Mouse (Mus musculus): ENCODE results near the gene Olig2. TPM values are rescaled to one million over a fixed set of nuclear protein-coding genes. Genes with fewer than 3 reads are reported as not detected.
"Not testable (repeated sequence)": the region's sequence is repeated elsewhere in the genome, so short reads cannot be mapped to it uniquely, and the experiment has no call there.

Olig2 gene
- polyA plus RNA-seq, 1 experiment from 2014 or later, result not detected

DNA sequence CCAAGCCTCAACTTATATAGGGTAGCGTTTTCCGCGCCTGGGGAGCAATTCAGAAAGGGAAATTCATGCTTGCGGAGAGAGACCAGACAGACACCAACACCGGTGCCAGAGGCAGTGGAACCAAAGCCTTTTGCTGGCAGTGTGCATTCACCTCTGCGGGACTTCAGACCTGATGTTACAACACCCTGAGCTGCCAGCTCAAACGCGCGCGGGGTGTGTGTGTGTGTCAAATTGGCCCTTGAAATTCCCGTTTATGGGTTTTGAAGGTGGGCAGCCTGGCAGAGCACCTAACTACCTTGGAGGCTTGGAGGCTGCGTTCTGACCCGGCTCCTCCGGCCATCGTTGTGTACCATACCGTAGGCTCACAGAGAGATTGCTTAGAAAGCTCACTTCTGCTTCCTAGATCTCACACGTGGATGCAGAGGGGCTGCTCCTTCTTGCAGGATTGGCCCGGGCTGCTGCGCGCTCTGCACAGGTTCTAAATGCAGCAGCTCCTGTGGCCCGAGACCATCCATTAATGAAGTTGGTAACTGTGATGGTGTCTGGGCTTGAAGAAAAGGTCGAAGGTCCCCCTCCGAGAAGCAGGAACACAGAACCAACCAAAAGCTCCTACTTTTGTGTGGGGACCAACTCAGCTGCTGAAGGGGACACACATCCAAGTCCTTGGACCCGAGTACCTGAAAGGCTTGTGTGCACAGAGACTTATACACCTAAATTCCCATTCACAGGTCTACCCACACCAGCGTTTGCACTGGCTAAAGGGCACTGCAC is 7.4 kb downstream of the Olig2 start:
- H3K4me3 ChIP-seq (ENCODE audit: inconsistent target), result no peak overlapping the region
- no peak overlapping the region for H3K27ac ChIP-seq
- no peaks in the 10 kb centered on the region for H3K36me3 ChIP-seq (ENCODE audit: inconsistent target)
- no peaks in the 10 kb centered on the region for H3K79me2 ChIP-seq (ENCODE audit: inconsistent target)
- 4% methylated on average over 25 of the region's 25 CpGs for WGBS (ENCODE audit: missing documents)

DNA sequence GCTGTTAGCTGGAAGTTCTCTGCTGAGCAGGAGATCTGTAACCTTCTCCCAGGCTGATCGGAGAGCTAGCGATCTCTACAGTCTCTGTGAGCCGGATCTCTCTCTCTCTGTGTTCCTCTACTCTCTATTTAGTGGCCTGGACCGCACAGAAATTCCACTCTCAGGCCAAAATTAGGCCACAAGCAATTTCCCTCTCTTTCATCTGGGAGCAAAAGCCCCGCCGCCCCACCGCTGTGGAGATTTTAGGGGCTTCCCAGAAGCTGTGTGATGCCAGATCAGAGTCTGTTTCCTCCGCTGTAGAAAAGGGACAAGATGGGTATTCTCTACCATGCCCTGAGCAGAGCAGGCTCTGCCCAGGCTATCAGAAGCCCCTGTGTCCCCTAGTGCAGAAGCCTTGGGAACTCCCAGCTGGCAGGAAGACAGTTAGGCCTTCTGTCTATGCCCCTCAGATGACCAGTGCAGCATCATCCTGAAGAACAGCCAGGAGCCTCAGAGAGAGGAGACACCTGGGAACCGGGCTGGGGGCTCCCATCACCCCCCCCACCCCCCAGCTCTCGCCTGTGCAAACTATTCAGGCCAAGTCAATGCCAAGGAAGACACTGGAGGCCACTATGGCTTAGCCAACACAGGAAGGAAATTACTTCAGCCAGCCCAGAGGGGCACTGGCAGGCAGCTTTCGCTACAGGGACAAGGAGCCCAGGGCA is 8.1 kb downstream of the Olig2 start:
- Histone ChIP-seq H3K4me3 (ENCODE audit: inconsistent target) (no peak overlapping the region), H3K36me3 (ENCODE audit: inconsistent target) (no peaks in the 10 kb centered on the region), H3K79me2 (ENCODE audit: inconsistent target) (no peaks in the 10 kb centered on the region), H3K27ac (no peak overlapping the region)
- WGBS (ENCODE audit: missing documents), result 23% methylated on average over 11 of the region's 11 CpGs

DNA sequence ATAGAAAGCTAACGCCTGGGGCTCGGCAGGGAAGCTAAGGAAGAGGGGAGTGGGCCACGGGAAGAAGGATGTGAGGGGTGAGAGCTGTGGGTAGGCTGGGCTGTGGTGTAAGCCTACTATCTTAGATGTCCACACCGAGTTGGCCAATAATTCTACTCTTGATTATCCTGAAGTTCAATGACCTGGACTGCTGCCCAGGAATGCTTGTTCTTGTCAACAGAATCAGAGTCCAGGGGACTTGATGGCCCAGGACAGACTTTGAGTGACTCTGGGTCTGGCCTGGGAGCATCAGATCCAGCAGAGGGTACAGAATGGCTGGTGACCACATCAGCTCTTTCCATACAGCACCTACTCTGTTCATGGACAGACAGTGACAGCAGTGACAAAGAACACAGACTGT is 13.8 kb downstream of the Olig2 start:
- H3K27ac ChIP-seq, result no peak overlapping the region
- H3K79me2 ChIP-seq (ENCODE audit: inconsistent target), result no peaks in the 10 kb centered on the region
- 39% methylated on average over 4 of the region's 4 CpGs for WGBS (ENCODE audit: missing documents)
- H3K36me3 ChIP-seq (ENCODE audit: inconsistent target), result no peaks in the 10 kb centered on the region
- H3K4me3 ChIP-seq (ENCODE audit: inconsistent target), result no peak overlapping the region

DNA sequence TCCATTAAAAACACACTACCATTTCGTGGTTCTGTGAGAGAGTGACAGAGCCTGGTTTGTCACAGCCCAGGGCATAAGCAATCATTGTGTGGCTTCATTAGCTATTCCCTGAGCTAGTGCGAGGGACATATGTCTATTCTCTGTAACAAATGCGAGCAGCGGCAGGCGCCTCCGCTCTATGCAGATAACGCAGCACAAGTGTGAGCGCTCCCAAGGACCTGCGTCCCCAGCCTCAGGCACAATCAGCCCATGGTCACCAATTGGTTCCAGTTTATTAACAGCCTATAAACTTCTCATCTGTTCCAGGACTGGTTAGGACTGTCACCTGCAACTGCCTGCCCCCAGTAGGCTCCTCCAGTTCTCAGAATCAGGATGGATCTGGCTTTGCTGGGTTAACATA is 21.0 kb downstream of the Olig2 start:
- Histone ChIP-seq H3K4me3 (ENCODE audit: inconsistent target) (no peak overlapping the region), H3K79me2 (ENCODE audit: inconsistent target) (no peaks in the 10 kb centered on the region), H3K27ac (no peak overlapping the region), H3K36me3 (ENCODE audit: inconsistent target) (no peaks in the 10 kb centered on the region)
- WGBS (ENCODE audit: missing documents), result 80% methylated on average over 9 of the region's 9 CpGs

DNA sequence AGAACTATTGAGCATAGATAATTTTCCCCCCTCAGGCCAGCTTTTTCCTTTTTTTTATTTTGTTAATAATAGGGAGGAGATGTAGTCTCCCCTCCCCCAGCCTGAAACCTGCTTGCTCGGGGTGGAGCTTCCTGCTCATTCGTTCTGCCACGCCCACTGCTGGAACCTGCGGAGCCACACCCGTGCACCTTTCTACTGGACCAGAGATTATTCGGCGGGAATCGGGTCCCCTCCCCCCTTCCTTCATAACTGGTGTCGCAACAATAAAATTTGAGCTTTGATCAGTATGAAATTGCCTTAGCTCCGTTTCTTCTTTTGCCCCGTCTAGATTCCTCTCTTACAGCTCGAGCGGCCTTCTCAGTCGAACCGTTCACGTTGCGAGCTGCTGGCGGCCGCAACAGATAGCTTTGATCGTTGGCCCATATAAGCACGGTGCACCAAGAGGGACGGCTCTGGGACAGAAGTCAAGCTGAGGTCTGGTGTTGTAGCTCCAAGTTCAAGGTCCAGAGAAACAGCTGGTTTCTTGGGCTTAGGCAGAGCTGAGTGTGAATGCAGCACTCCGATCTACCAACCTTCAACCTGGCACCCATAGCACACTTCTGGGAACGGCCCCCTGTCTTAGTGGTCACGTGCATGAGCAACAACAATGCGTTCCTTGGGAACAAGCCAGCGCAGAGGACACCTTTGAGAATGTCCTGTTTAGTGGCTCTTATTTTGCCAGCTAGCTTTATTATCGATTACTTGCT is 30.3 kb downstream of the Olig2 start:
- H3K27ac ChIP-seq; H3K4me3 ChIP-seq (ENCODE audit: inconsistent target); H3K36me3 ChIP-seq (ENCODE audit: inconsistent target); H3K79me2 ChIP-seq (ENCODE audit: inconsistent target): not testable (repeated sequence)
- WGBS (ENCODE audit: missing documents), result 17% methylated on average over 17 of the region's 28 CpGs

DNA sequence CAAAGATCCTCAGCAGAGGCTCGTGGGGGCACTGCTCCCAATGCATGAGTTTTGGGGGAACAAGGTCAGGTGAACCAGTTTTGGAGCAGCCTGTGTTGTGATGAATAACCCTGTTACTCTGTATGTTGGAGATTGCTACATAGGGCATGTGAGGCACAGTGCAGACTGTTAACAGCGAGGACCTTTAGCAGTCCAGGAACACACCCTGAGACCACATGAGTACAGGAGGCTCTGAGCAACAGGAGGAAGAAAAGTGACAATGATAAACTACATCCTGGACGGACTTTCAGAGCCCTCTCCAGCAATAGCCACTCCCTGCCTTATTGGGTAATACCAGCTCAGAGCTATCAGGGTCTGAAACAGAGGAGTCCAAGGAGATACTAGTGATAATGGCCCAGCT is 33.7 kb downstream of the Olig2 start:
- Histone ChIP-seq H3K36me3 (ENCODE audit: inconsistent target) (no peaks in the 10 kb centered on the region), H3K4me3 (ENCODE audit: inconsistent target) (no peak overlapping the region), H3K79me2 (ENCODE audit: inconsistent target) (no peaks in the 10 kb centered on the region), H3K27ac (no peak overlapping the region)
- WGBS (ENCODE audit: missing documents), result 45% methylated on average over 3 of the region's 3 CpGs

DNA sequence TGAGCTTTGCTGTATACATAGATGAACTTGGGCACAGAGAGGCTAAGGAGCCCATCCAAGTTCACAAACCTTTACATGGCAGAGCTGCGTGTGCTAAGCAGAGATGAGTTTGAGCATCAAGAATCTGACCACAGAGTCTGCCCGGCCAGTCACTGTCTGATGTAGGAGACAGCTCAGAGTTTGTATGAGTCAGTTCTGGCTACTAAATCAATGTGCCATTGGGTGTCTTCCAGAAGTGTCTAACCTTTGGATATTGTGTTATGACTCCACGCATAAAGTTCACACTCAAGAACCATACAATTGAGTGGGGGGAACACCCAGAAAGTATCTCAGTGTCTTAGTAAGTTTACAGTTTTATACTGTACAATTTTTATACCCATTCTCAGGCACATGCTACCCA is 35.6 kb downstream of the Olig2 start:
- H3K27ac ChIP-seq, result no peak overlapping the region
- no peaks in the 10 kb centered on the region for H3K36me3 ChIP-seq (ENCODE audit: inconsistent target)
- H3K79me2 ChIP-seq (ENCODE audit: inconsistent target), result no peaks in the 10 kb centered on the region
- no peak overlapping the region for H3K4me3 ChIP-seq (ENCODE audit: inconsistent target)
- 96% methylated on average over 3 of the region's 3 CpGs for WGBS (ENCODE audit: missing documents)

DNA sequence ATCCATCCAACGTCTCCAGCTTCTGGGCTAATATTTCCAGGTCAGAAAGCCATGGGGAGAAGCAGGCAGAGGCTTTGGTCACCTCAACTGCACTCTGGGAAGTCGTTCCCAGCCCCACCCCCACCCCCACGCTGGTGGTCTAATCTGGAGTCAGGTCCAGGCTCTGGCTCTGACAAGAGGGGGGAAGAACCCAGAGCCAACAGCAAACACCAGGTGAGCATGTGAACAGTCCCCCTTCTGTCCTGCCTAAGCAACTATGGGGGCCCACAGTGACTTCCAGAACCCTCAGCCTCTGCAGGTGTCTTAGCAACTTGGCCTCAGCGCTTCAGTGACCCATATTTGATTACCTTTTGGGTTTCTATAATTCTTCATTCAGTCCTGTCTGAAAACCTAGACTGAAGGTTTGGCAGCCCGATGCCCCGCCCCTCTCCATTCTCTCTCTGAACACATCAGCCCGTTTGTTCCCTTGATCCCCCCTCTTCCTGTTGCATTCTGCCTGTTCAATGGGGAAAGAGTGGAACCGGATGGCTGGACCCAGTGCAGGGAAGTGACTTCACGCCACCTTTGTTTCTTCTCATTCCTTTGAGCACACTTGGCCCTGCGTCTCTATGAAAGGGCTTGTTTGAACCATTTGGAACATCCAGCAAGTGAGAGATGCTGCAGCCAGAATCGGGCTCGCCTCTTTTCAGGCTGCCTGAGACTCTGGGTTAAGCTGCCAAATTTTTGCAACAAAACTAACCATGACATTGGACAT is 37.4 kb downstream of the Olig2 start:
- WGBS (ENCODE audit: missing documents), result 44% methylated on average over 12 of the region's 12 CpGs
- no peaks in the 10 kb centered on the region for H3K36me3 ChIP-seq (ENCODE audit: inconsistent target)
- H3K27ac ChIP-seq, result no peak overlapping the region
- no peaks in the 10 kb centered on the region for H3K79me2 ChIP-seq (ENCODE audit: inconsistent target)
- no peak overlapping the region for H3K4me3 ChIP-seq (ENCODE audit: inconsistent target)

DNA sequence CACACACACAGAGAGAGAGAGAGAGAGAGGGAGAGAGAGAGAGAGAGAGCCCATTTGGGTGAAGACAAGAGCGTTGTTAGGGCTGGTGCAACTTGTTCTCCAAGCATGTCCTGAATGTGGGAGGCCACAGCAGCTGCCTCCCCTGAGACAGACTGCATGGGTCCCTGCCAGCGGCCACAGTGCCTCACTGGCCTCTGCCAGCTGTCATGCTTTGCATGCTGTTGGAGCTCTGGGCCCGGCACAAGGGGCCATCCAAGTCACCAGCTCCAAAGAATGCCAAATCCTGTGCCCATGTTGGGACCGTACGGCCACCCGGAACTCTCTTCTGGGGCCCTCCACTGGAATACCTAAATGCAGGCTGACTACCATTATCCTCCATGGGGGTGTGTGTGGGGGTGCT is 40.7 kb downstream of the Olig2 start:
- Histone ChIP-seq H3K36me3 (ENCODE audit: inconsistent target) (no peaks in the 10 kb centered on the region), H3K27ac (no peak overlapping the region), H3K79me2 (ENCODE audit: inconsistent target) (no peaks in the 10 kb centered on the region), H3K4me3 (ENCODE audit: inconsistent target) (no peak overlapping the region)
- WGBS (ENCODE audit: missing documents), result 92% methylated on average over 6 of the region's 6 CpGs

DNA sequence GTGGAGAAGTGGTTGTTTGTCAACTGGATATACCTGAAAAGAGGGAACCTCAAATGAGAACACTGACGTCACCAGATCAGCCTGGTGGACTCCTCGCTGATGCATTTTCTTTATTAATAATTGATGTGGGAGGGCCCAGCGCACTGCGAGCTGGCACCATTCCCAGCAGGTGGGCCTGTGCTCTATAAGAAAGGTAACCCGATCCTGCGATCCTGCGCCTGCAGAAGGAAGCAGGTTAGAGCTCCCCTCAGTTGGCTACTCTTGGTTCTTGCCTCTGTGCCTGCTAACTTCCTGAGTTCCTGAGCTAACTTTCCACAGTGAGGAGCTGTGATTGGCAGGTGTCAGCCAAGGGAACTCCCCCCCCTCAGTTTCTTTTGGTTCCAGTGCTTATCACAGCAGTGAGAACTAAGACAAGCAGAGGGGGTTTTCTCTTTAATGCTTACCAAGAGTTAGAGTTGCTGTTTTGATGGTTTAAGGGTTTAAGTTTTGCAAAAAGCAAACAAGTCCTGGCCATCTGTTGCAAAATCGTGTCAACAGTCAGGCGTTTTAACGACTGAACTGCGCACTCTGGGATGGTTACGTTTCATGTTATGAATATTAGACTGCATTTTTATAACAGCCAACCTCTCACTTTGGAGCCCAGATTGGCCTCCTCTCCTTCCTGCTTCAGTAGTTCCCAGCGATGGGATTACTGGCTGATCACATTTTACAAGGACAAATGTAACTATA is 43.6 kb downstream of the Olig2 start:
- no peak overlapping the region for H3K27ac ChIP-seq

DNA sequence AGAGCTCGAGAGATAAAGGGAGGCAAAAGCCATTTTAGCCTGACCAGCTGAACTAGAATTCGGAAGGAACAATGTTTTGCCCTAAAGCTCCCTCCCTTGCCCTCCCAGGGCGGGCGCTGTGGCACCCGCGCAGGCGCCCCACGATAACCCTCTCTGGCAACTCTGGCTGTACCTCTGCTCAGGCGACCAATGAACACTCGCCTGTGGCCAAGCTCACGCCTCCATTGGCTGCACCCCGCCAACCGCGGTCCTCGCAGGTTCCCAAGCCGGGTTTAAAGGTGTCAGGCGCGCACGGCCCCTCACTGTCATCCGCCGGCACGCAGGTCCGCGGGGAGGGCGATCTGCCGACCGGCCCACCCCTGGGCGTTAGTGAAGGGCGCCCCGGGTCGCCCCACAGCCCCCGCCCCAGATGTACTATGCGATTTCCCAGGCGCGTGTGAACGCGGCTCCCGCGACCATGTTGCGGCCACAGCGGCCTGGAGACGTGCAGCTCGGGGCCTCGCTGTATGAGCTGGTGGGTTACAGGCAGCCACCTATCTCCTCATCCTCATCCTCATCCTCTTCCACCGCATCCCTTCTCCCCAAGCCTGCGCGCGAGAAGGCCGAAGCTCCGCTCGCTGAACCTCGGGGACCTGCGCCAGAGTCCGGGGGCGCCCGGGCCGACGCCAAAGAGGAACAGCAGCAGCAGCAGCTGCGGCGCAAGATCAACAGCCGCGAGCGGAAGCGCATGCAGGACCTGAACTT is 44.4 kb downstream of the Olig2 start, which contains the start of gene Olig1:
Gene Olig1, plus strand, starts transcription at position 305 of the 744 bp plus-strand sequence.
- Histone ChIP-seq H3K36me3 (ENCODE audit: inconsistent target) (no peaks in the 10 kb centered on the region), H3K27ac (no peak within 1 kb of the TSS), H3K4me3 (ENCODE audit: inconsistent target) (no peak within 1 kb of the TSS), H3K79me2 (ENCODE audit: inconsistent target) (no peaks in the 10 kb centered on the region)
- WGBS (ENCODE audit: missing documents), result 3% methylated on average over 64 of the region's 64 CpGs

More for the DNA sequence above, 43.6 kb downstream of the Olig2 start:
- Histone ChIP-seq H3K4me3 (ENCODE audit: inconsistent target) (no peak overlapping the region), H3K79me2 (ENCODE audit: inconsistent target) (no peaks in the 10 kb centered on the region), H3K36me3 (ENCODE audit: inconsistent target) (no peaks in the 10 kb centered on the region)
- 16% methylated on average over 13 of the region's 13 CpGs for WGBS (ENCODE audit: missing documents)

DNA sequence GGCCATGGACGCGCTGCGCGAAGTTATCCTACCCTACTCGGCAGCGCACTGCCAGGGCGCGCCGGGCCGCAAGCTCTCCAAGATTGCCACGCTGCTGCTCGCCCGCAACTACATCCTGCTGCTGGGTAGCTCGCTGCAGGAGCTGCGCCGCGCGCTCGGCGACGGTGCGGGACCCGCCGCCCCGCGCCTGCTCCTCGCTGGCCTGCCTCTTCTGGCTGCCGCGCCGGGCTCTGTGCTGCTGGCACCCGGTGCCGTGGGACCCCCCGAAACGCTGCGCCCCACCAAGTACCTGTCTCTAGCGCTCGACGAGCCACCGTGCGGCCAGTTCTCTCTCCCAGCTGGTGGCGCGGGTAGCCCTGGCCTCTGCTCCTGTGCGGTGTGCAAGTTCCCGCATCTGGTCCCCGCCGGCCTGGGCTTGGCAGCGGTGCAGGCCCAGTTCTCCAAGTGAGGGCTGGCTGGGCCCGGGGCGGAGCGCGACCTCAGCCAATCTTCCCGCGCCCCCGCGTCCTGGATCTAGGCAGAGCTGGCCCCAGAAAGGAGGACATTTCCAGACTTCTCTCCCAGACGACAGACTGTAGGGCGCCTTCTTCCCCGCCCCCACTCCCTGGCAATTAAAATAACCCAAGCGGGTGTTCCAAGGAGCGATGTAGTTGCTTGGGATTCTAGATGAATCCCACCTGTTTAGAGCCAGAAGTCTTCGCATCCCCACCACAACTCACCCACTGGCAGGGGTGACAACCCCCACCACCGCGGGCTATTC is 45.1 kb downstream of the Olig2 start:
- Histone ChIP-seq H3K4me3 (ENCODE audit: inconsistent target) (no peak overlapping the region), H3K79me2 (ENCODE audit: inconsistent target) (no peaks in the 10 kb centered on the region), H3K36me3 (ENCODE audit: inconsistent target) (no peaks in the 10 kb centered on the region), H3K27ac (no peak overlapping the region)
- WGBS (ENCODE audit: missing documents), result 4% methylated on average over 59 of the region's 63 CpGs

All from macrophage (primary cell).